Mouse (Mus musculus): ENCODE data around the gene Arhgef18.

GRCm38 (mm10) chr8:3502217-3502616 is 109.4 kb downstream of the Arhgef18 start:
- TF ChIP-seq CTCF (IDR thresholded peaks at IDR 0.05; ENCODE audit: borderline replicate concordance, insufficient read depth, low read length) (no peak), POLR2A (IDR thresholded peaks at IDR 0.05; ENCODE audit: low read depth, low read length) (no peak)

Data from embryonic fibroblast, embryonic 13.5 days (primary cell).